Mouse (Mus musculus) lung, adult 2 months (tissue): Measurements from ENCODE around the gene Gm3238.
"Not testable (repeated sequence)": the region's sequence is repeated elsewhere in the genome, so short reads cannot be mapped to it uniquely, and the experiment has no call there.

Experiments
- CTCF ChIP-seq: fragments of 200-500 bp; IDR thresholded peaks from 2 replicates; pipeline ENCODE4 v1.5.1; 2011; ENCODE audit warnings: mild to moderate bottlenecking, low read length, control low read depth; ENCODE audit not compliant: insufficient read depth
- POLR2A ChIP-seq: fragments of 200-500 bp; IDR thresholded peaks from 2 replicates; pipeline ENCODE4 v1.6.1; 2011; ENCODE audit warnings: low read depth, mild to moderate bottlenecking, control low read depth, low read length, borderline replicate concordance; ENCODE audit errors: extremely low read depth

- TF ChIP-seq POLR2A, CTCF: not testable (repeated sequence)
Measured at GRCm38 (mm10) chr10:77787876-77788275, 16.8 kb upstream of the Gm3238 start, which contains the start of gene Gm7137.
